8 mouse cellular contexts compared by ENCODE assay signal in genomic region chr11:59537218-59538130, GRCm38 (mm10). TPM values are rescaled to one million over a fixed set of nuclear protein-coding genes. Genes with fewer than 3 reads are reported as not detected.
DNase-seq lines count a peak whose midpoint lies in the region; ATAC-seq and TF ChIP-seq lines count a peak whose summit lies in the region.
"Had no signal": no experiment of that assay in that cellular context is flagged by ENCODE, and none has a peak within 500 bp of the region (broad histone marks: within the 10 kb centered on the region; RNA-seq: fewer than 3 reads in every experiment).

No protein-coding gene starts in this region.

- H3K4me2 ChIP-seq in hindbrain, postnatal 0 days (ENCODE audit: low read depth, low read length): no peak overlapping the region
- H3K4me2 ChIP-seq in lung, embryonic 16.5 days (ENCODE audit: low read depth, low read length): 0 out of 2 replicates have a peak overlapping the region, but pooled peaks have one; percentile 41
- no peak overlapping the region for H3K4me2 ChIP-seq in forebrain, embryonic 11.5 days (ENCODE audit: low read depth, low read length, severe bottlenecking)

- no peak for ATAC-seq in hindbrain, postnatal 0 days
- ATAC-seq in lung, embryonic 16.5 days (ENCODE audit: low read depth): peak; percentile 57
- ATAC-seq in forebrain, embryonic 11.5 days (replicated peaks; ENCODE audit: low FRiP score): no peak

- H3K9ac ChIP-seq in hindbrain, postnatal 0 days (replicated peaks; ENCODE audit: low read length): no peak overlapping the region
- H3K9ac ChIP-seq in MEL (ENCODE audit: control insufficient read depth, low read depth, low read length, poor library complexity, severe bottlenecking): peak overlapping the region; percentile 51
- no peak overlapping the region for H3K9ac ChIP-seq in lung, embryonic 16.5 days (ENCODE audit: low read length)
- H3K9ac ChIP-seq in forebrain, embryonic 11.5 days (ENCODE audit: low read length): no peak overlapping the region

- no peak for TF ChIP-seq POLR2A in MEL (IDR thresholded peaks at IDR 0.05; ENCODE audit: control insufficient read depth in 1 of 2, insufficient read depth in 1 of 2, low read depth in 1 of 2, low read length in 2 of 2, poor library complexity in 1 of 2)

- TF ChIP-seq EP300 in MEL (IDR thresholded peaks at IDR 0.05; ENCODE audit: low read depth in 1 of 2, low read length in 2 of 2): no peak

- no peak overlapping the region for H3K4me3 ChIP-seq in hindbrain, postnatal 0 days (ENCODE audit: low read length)
- no peak overlapping the region for H3K4me3 ChIP-seq in hindbrain, embryonic 10.5 days
- peak overlapping the region; percentile 62 to 72 for H3K4me3 ChIP-seq in MEL (ENCODE audit: control insufficient read depth in 1 of 2, insufficient read depth in 1 of 2, low read depth in 2 of 2, low read length in 2 of 2)
- H3K4me3 ChIP-seq in lung, embryonic 16.5 days (ENCODE audit: low read length): no peak overlapping the region
- no peak overlapping the region for H3K4me3 ChIP-seq in forebrain, embryonic 11.5 days (ENCODE audit: low read depth, low read length)

- peak; percentile 17 for DNase-seq in hindbrain, postnatal 0 days (ENCODE audit: low spot score)
- DNase-seq in hindbrain, embryonic 10.5 days (ENCODE audit: low spot score): no peak
- peak; percentile 80 for DNase-seq in MEL (ENCODE audit: low read depth, low spot score)
- peak; percentile 10 for DNase-seq in c-Kit-positive CD71-positive TER-119-negative erythroid progenitor cells, embryonic 14.5 days (ENCODE audit: low read depth)
- DNase-seq in thymus, postnatal 10 days (ENCODE audit: low spot score in 2 of 2): peak; percentile 7 to 56
- no peak for DNase-seq in forebrain, embryonic 11.5 days (ENCODE audit: low spot score)

- TF ChIP-seq RAD21 in MEL (IDR thresholded peaks at IDR 0.05; ENCODE audit: low read depth, low read length): no peak

- no peaks in the 10 kb centered on the region for H3K27me3 ChIP-seq in hindbrain, postnatal 0 days (ENCODE audit: insufficient read depth, low read length)
- no peaks in the 10 kb centered on the region for H3K27me3 ChIP-seq in hindbrain, embryonic 10.5 days (ENCODE audit: insufficient read depth, poor library complexity, severe bottlenecking)
- H3K27me3 ChIP-seq in MEL (ENCODE audit: control insufficient read depth in 1 of 2, insufficient read depth in 2 of 2, low read length in 2 of 2): no peaks in the 10 kb centered on the region; a peak in 1 of 4 replicates
- no peaks in the 10 kb centered on the region for H3K27me3 ChIP-seq in lung, embryonic 16.5 days (ENCODE audit: control insufficient read depth, insufficient read depth, low read depth, low read length)
- no peaks in the 10 kb centered on the region for H3K27me3 ChIP-seq in forebrain, embryonic 11.5 days (ENCODE audit: control insufficient read depth, insufficient read depth, low read length)

- H3K27ac ChIP-seq in hindbrain, postnatal 0 days: no peak overlapping the region
- no peak overlapping the region for H3K27ac ChIP-seq in hindbrain, embryonic 10.5 days
- H3K27ac ChIP-seq in MEL (ENCODE audit: control insufficient read depth, low read depth, low read length): peak overlapping the region; percentile 4
- peak overlapping the region; percentile 47 for H3K27ac ChIP-seq in lung, embryonic 16.5 days (ENCODE audit: low read length)
- H3K27ac ChIP-seq in forebrain, embryonic 11.5 days (ENCODE audit: low read depth, low read length): no peak overlapping the region

- no peaks in the 10 kb centered on the region for H3K4me1 ChIP-seq in hindbrain, postnatal 0 days (ENCODE audit: insufficient read depth, low read length)
- H3K4me1 ChIP-seq in hindbrain, embryonic 10.5 days (replicated peaks): no peaks in the 10 kb centered on the region
- peaks cover 0 to 25% of the 10 kb centered on the region in 2 experiments; a peak in 2 of 4 replicates for H3K4me1 ChIP-seq in MEL (ENCODE audit: control insufficient read depth in 1 of 2, insufficient read depth in 2 of 2, low read length in 2 of 2)
- peaks cover 11% of the 10 kb centered on the region; the same call in 1 of the 2 replicates for H3K4me1 ChIP-seq in lung, embryonic 16.5 days (replicated peaks; ENCODE audit: control insufficient read depth, insufficient read depth, low read length)
- H3K4me1 ChIP-seq in forebrain, embryonic 11.5 days (replicated peaks; ENCODE audit: control insufficient read depth, insufficient read depth, low read length): no peaks in the 10 kb centered on the region

- H3K36me3 ChIP-seq in hindbrain, postnatal 0 days (ENCODE audit: insufficient read depth, low read length): no peaks in the 10 kb centered on the region
- no peaks in the 10 kb centered on the region for H3K36me3 ChIP-seq in hindbrain, embryonic 10.5 days
- H3K36me3 ChIP-seq in MEL (ENCODE audit: control insufficient read depth in 1 of 2, insufficient read depth in 2 of 2, low read length in 2 of 2): peaks cover 0 to 13% of the 10 kb centered on the region in 2 experiments; a peak in 2 of 4 replicates
- H3K36me3 ChIP-seq in lung, embryonic 16.5 days (ENCODE audit: control insufficient read depth, insufficient read depth, low read length): no peaks in the 10 kb centered on the region
- H3K36me3 ChIP-seq in forebrain, embryonic 11.5 days (ENCODE audit: control insufficient read depth, insufficient read depth, low read length): no peaks in the 10 kb centered on the region

- H3K79me2 ChIP-seq in MEL (ENCODE audit: control insufficient read depth, insufficient read depth, low read length, poor library complexity): no peaks in the 10 kb centered on the region

- peak; percentile 47 for TF ChIP-seq CTCF in hindbrain, postnatal 0 days (IDR thresholded peaks at IDR 0.05; ENCODE audit: low read depth)
- TF ChIP-seq CTCF in MEL (IDR thresholded peaks at IDR 0.05 in 2 of 3, conservative IDR thresholded peaks at IDR 0.05 in 1 of 3; ENCODE audit: control insufficient read depth in 1 of 3, insufficient read depth in 1 of 3, low read depth in 2 of 3, low read length in 3 of 3, poor library complexity in 1 of 3, severe bottlenecking in 1 of 3): peak; percentile 87 to 88 (median 88)

- H3K9me3 ChIP-seq in hindbrain, postnatal 0 days (ENCODE audit: low read length): no peaks in the 10 kb centered on the region
- H3K9me3 ChIP-seq in hindbrain, embryonic 10.5 days: no peaks in the 10 kb centered on the region
- no peaks in the 10 kb centered on the region for H3K9me3 ChIP-seq in MEL (replicated peaks; ENCODE audit: insufficient read depth, low read length)
- H3K9me3 ChIP-seq in lung, embryonic 16.5 days (ENCODE audit: control insufficient read depth, low read length): peaks cover 3% of the 10 kb centered on the region; the same call in 1 of the 2 replicates
- H3K9me3 ChIP-seq in forebrain, embryonic 11.5 days (ENCODE audit: control insufficient read depth, low read length): no peaks in the 10 kb centered on the region

- WGBS in hindbrain, postnatal 0 days: 62% methylated on average over 16 of the region's 16 CpGs
- WGBS in hindbrain, embryonic 10.5 days: 71% methylated on average over 16 of the region's 16 CpGs
- WGBS in lung, embryonic 16.5 days: 66% methylated on average over 16 of the region's 16 CpGs
- 74% methylated on average over 16 of the region's 16 CpGs for WGBS in forebrain, embryonic 11.5 days

TF ChIP-seq in MEL, 35 proteins besides CTCF, POLR2A, EP300 and RAD21 (continues in another document):
- TF ChIP-seq USF1 (IDR thresholded peaks at IDR 0.05; ENCODE audit: low read depth, low read length): no peak
- TF ChIP-seq HCFC1 (IDR thresholded peaks at IDR 0.05; ENCODE audit: low read depth, low read length): peak; percentile 41; the same call in 1 of the 2 replicates
- 0 out of 2 replicates have a peak, but pooled peaks have one; percentile 8 for TF ChIP-seq RCOR1 (IDR thresholded peaks at IDR 0.05; ENCODE audit: low read depth, low read length)

RNA-seq across cellular contexts. Expression of gene Nlrp3, which starts 3.9 kb away (rescaled TPM):
- 0.29 and 0.31 TPM in 2 replicates for total RNA-seq in hindbrain, postnatal 0 days (2014; rRNA removed)
- 0.13 and 0.23 TPM in 2 replicates for polyA plus RNA-seq in hindbrain, postnatal 0 days (2015; fragmentation: Nextera tagmentation; extraction: Ambion mirVana)
- 0.17 TPM in 1 of 2 replicates, not detected in the other for polyA plus RNA-seq in hindbrain, embryonic 10.5 days (2016; fragmentation: Nextera tagmentation; extraction: Ambion mirVana)
- not detected in 2 replicates for total RNA-seq in MEL (2012; rRNA removed)
- not detected for polyA plus RNA-seq in MEL (2012; ENCODE audit: insufficient read depth in 1 of 2, insufficient read length in 2 of 2, low read depth in 1 of 2, low replicate concordance in 2 of 2, missing spikeins in 1 of 2)
- polyA plus RNA-seq in lung, embryonic 16.5 days (2015; fragmentation: Nextera tagmentation; extraction: Ambion mirVana): 0.31 and 0.54 TPM in 2 replicates
- 0.08 and 0.09 TPM in 2 replicates for polyA plus RNA-seq in forebrain, embryonic 11.5 days (2014; fragmentation: Nextera tagmentation; extraction: Ambion mirVana)

RNA-seq across cellular contexts. Expression of gene Zkscan17, which starts 10.9 kb away (rescaled TPM):
- 21.1 and 27.2 TPM in 2 replicates for total RNA-seq in hindbrain, postnatal 0 days (2014; rRNA removed)
- 14.3 and 15.1 TPM in 2 replicates for polyA plus RNA-seq in hindbrain, postnatal 0 days (2015; fragmentation: Nextera tagmentation; extraction: Ambion mirVana)
- polyA plus RNA-seq in hindbrain, embryonic 10.5 days (2016; fragmentation: Nextera tagmentation; extraction: Ambion mirVana): 35.8 and 36.8 TPM in 2 replicates
- 31.7 and 31.8 TPM in 2 replicates for total RNA-seq in MEL (2012; rRNA removed)
- 10 to 100 TPM in 1 of 2 experiments, not detected in 1; 49.6 TPM for polyA plus RNA-seq in MEL (2012; ENCODE audit: insufficient read depth in 1 of 2, insufficient read length in 2 of 2, low read depth in 1 of 2, low replicate concordance in 2 of 2, missing spikeins in 1 of 2)
- polyA plus RNA-seq in lung, embryonic 16.5 days (2015; fragmentation: Nextera tagmentation; extraction: Ambion mirVana): 24.5 and 25.2 TPM in 2 replicates
- 36.6 and 39.4 TPM in 2 replicates for polyA plus RNA-seq in forebrain, embryonic 11.5 days (2014; fragmentation: Nextera tagmentation; extraction: Ambion mirVana)

RNA-seq across cellular contexts. Expression of gene Olfr222, which starts 38.6 kb away (rescaled TPM):
- not detected in 2 replicates for total RNA-seq in hindbrain, postnatal 0 days (2014; rRNA removed)
- polyA plus RNA-seq in hindbrain, postnatal 0 days (2015; fragmentation: Nextera tagmentation; extraction: Ambion mirVana): not detected in 2 replicates
- not detected in 2 replicates for polyA plus RNA-seq in hindbrain, embryonic 10.5 days (2016; fragmentation: Nextera tagmentation; extraction: Ambion mirVana)
- not detected in 2 replicates for total RNA-seq in MEL (2012; rRNA removed)
- polyA plus RNA-seq in MEL (2012; ENCODE audit: insufficient read depth in 1 of 2, insufficient read length in 2 of 2, low read depth in 1 of 2, low replicate concordance in 2 of 2, missing spikeins in 1 of 2): not detected
- polyA plus RNA-seq in lung, embryonic 16.5 days (2015; fragmentation: Nextera tagmentation; extraction: Ambion mirVana): not detected in 2 replicates
- polyA plus RNA-seq in forebrain, embryonic 11.5 days (2014; fragmentation: Nextera tagmentation; extraction: Ambion mirVana): not detected in 2 replicates
- total RNA-seq: gastrocnemius, postnatal 4 days had no signal

RNA-seq across cellular contexts. Expression of gene Olfr223, which starts 55.6 kb away (rescaled TPM):
- not detected in 2 replicates for total RNA-seq in hindbrain, postnatal 0 days (2014; rRNA removed)
- not detected in 2 replicates for polyA plus RNA-seq in hindbrain, postnatal 0 days (2015; fragmentation: Nextera tagmentation; extraction: Ambion mirVana)
- polyA plus RNA-seq in hindbrain, embryonic 10.5 days (2016; fragmentation: Nextera tagmentation; extraction: Ambion mirVana): not detected in 2 replicates
- not detected in 2 replicates for total RNA-seq in MEL (2012; rRNA removed)
- not detected for polyA plus RNA-seq in MEL (2012; ENCODE audit: insufficient read depth in 1 of 2, insufficient read length in 2 of 2, low read depth in 1 of 2, low replicate concordance in 2 of 2, missing spikeins in 1 of 2)
- not detected in 2 replicates for polyA plus RNA-seq in lung, embryonic 16.5 days (2015; fragmentation: Nextera tagmentation; extraction: Ambion mirVana)
- polyA plus RNA-seq in forebrain, embryonic 11.5 days (2014; fragmentation: Nextera tagmentation; extraction: Ambion mirVana): not detected in 2 replicates
- total RNA-seq: gastrocnemius, postnatal 4 days had no signal

Comparison
In these comparisons a context has a peak if more than half of its experiments do, and no peak if none do; other contexts are left out.
1. DNase-seq: peak in hindbrain, postnatal 0 days (single experiment), MEL (single experiment), c-Kit-positive CD71-positive TER-119-negative erythroid progenitor cells, embryonic 14.5 days (single experiment) and thymus, postnatal 10 days (2 of 2); none in hindbrain, embryonic 10.5 days (single experiment) and forebrain, embryonic 11.5 days (single experiment).
2. H3K27ac ChIP-seq: peak in MEL (single experiment) and lung, embryonic 16.5 days (single experiment); none in hindbrain, postnatal 0 days (single experiment), hindbrain, embryonic 10.5 days (single experiment) and forebrain, embryonic 11.5 days (single experiment).
3. H3K4me3 ChIP-seq: peak in MEL (2 of 2); none in hindbrain, postnatal 0 days (single experiment), hindbrain, embryonic 10.5 days (single experiment), lung, embryonic 16.5 days (single experiment) and forebrain, embryonic 11.5 days (single experiment).